Mouse (Mus musculus) myocyte (in vitro differentiated cells): ENCODE results near the gene Ankrd36. TPM values are rescaled to one million over a fixed set of nuclear protein-coding genes. Genes with fewer than 3 reads are reported as not detected.

Source experiments
- H3K27me3 ChIP-seq: one replicate; pipeline ENCODE4 v1.6.1; 2011; ENCODE audit not compliant: control insufficient read depth, insufficient read depth, insufficient read length
- H3K36me3 ChIP-seq: one replicate; pipeline ENCODE4 v1.6.1; 2011; ENCODE audit not compliant: control insufficient read depth, insufficient read depth
- H3K4me2 ChIP-seq: one replicate; pipeline ENCODE4 v1.6.1; 2011; ENCODE audit warnings: low read depth, control low read depth
- H3K4me3 ChIP-seq: one replicate; pipeline ENCODE4 v1.5.1; 2011; ENCODE audit warnings: mild to moderate bottlenecking, control low read depth, moderate library complexity
- H3K79me2 ChIP-seq: one replicate; pipeline ENCODE4 v1.6.1; 2011; ENCODE audit not compliant: control insufficient read depth, insufficient read depth
- H3ac ChIP-seq: one replicate; pipeline ENCODE4 v1.6.1; 2011; ENCODE audit not compliant: control insufficient read depth, insufficient read length
- CEBPB ChIP-seq: IDR thresholded peaks from 2 replicates; pipeline ENCODE4 v1.6.1; 2011; ENCODE audit warnings: mild to moderate bottlenecking, moderate library complexity; ENCODE audit not compliant: poor library complexity, insufficient read depth, severe bottlenecking
- E2F4 ChIP-seq: IDR thresholded peaks from one replicate; pipeline ENCODE4 v1.6.1; 2011; ENCODE audit warnings: mild to moderate bottlenecking, control low read depth, moderate library complexity; ENCODE audit not compliant: insufficient read depth
- MAX ChIP-seq: IDR thresholded peaks from one replicate; pipeline ENCODE4 v1.6.1; 2011; ENCODE audit warnings: low read depth, mild to moderate bottlenecking, control low read depth
- MYOD1 ChIP-seq, 3 experiments: IDR thresholded peaks; one replicate each; pipeline ENCODE4 v1.6.1; 2011; ENCODE audit warnings: control low read depth in 2 of 3, low read depth in 2 of 3, mild to moderate bottlenecking in 2 of 3, moderate library complexity in 1 of 3; ENCODE audit not compliant: insufficient read length in 2 of 3, control insufficient read depth in 1 of 3
- MYOG ChIP-seq, 3 experiments: IDR thresholded peaks; one replicate each; pipeline ENCODE4 v1.6.1; 2011; ENCODE audit warnings: control low read depth in 2 of 3, low read depth in 2 of 3, mild to moderate bottlenecking in 2 of 3; ENCODE audit not compliant: insufficient read length in 2 of 3, control insufficient read depth in 1 of 3, insufficient read depth in 1 of 3
- POLR2A ChIP-seq: IDR thresholded peaks from one replicate; pipeline ENCODE4 v1.6.1; 2011; ENCODE audit warnings: low read depth, mild to moderate bottlenecking, control low read depth, moderate library complexity; ENCODE audit not compliant: insufficient read length
- POLR2AphosphoS2 ChIP-seq: IDR thresholded peaks from one replicate; pipeline ENCODE4 v1.6.1; 2011; ENCODE audit warnings: low read depth, control low read depth; ENCODE audit not compliant: insufficient read length
- REST ChIP-seq: IDR thresholded peaks from one replicate; pipeline ENCODE4 v1.6.1; 2011; ENCODE audit warnings: mild to moderate bottlenecking, control low read depth, moderate library complexity; ENCODE audit not compliant: insufficient read depth, insufficient read length
- SRF ChIP-seq: IDR thresholded peaks from one replicate; pipeline ENCODE4 v1.6.1; 2011; ENCODE audit warnings: low read depth; ENCODE audit not compliant: control insufficient read depth, insufficient read length
- TCF12 ChIP-seq: IDR thresholded peaks from one replicate; pipeline ENCODE4 v1.6.1; 2011; ENCODE audit warnings: mild to moderate bottlenecking, control low read depth; ENCODE audit not compliant: poor library complexity, insufficient read depth, severe bottlenecking
- TCF3 ChIP-seq: IDR thresholded peaks from one replicate; pipeline ENCODE4 v1.6.1; 2011; ENCODE audit warnings: low read depth, control low read depth; ENCODE audit not compliant: insufficient read length
- USF1 ChIP-seq: IDR thresholded peaks from one replicate; pipeline ENCODE4 v1.6.1; 2011; ENCODE audit warnings: low read depth, mild to moderate bottlenecking, control low read depth, moderate library complexity
- polyA plus RNA-seq: library from polyadenylated mRNA; unstranded; fragments of >200 nt; fragmentation: generic; extraction: Trizol; gene quantifications from one replicate; pipeline ENCODE4 v1.2.1, GENCODE M21; 2012; ENCODE audit warnings: missing spikeins

The Ankrd36 gene
- polyA plus RNA-seq, 1 experiment = not detected

DNA sequence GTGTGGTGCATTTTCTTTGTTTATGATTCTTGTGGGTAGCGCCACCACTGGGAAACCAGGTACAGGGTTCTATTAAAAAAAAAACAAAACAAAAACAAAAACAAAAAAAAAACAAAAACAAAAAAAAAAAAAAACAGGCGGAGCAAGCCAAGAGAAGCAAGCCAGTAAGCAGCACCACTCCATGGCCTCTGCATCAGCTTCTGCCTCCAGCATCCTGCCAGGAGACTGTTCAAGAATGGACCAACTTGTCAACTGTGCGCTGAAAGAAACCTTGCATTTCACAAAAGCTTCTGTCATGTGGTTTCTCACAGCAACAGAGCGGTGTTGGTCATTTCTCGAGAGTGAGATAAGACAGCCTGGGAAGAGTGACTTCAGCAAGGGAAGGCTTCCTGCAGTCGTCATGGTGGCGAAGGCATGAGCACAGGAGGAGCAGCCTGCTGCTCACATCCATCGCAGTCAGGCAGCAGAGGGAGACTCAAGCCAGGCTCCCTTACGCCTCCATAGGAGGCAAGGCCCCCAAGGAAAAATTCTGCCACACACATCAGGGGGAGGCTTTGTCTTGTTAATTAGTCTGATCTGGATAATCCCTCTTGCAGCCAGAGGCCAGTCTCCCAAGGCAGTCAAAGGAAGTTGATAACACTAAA is 6.7 kb upstream of the Ankrd36 start:
- H3K4me2 ChIP-seq = no peak overlapping the region
- no peaks in the 10 kb centered on the region for H3K79me2 ChIP-seq
- no peaks in the 10 kb centered on the region for H3K27me3 ChIP-seq
- H3ac ChIP-seq = no peak overlapping the region
- no peaks in the 10 kb centered on the region for H3K36me3 ChIP-seq
- no peak overlapping the region for H3K4me3 ChIP-seq
- no peak for TF ChIP-seq SRF
- no peak for TF ChIP-seq MYOG (IDR thresholded peaks at IDR 0.05; ENCODE audit: control insufficient read depth in 1 of 3, insufficient read depth in 1 of 3, insufficient read length in 2 of 3, low read depth in 2 of 3)
- no peak for TF ChIP-seq REST
- TF ChIP-seq TCF12 = no peak
- no peak for TF ChIP-seq POLR2AphosphoS2
- TF ChIP-seq TCF3 = no peak
- TF ChIP-seq USF1 = no peak
- no peak for TF ChIP-seq E2F4
- no peak for TF ChIP-seq CEBPB
- no peak for TF ChIP-seq MYOD1 (IDR thresholded peaks at IDR 0.05; ENCODE audit: control insufficient read depth in 1 of 3, insufficient read length in 2 of 3, low read depth in 2 of 3)
- no peak for TF ChIP-seq POLR2A
- no peak for TF ChIP-seq MAX

DNA sequence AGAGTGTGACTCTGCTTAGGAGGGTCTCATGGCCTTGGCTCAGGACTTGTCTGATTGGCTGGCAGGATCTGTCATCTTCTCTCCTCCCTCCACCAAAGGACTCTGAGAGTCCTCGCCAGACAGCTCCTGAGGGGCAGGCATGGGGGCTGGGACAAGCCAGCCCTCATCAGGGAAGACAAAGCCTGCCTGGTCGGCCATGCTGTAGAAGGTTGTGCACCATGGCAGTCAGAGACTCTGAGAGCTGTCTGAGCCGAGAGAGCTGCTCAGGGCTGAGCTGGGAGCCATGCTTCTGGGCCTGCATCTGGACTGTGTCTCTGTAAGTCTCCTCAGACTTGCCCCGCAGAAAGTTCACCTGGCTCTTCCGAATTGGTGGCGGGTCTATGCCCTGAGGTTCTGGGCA is 5.6 kb upstream of the Ankrd36 start:
- H3K4me2 ChIP-seq = no peak overlapping the region
- H3K27me3 ChIP-seq = no peaks in the 10 kb centered on the region
- H3ac ChIP-seq = no peak overlapping the region
- H3K36me3 ChIP-seq = no peaks in the 10 kb centered on the region
- H3K4me3 ChIP-seq = no peak overlapping the region
- H3K79me2 ChIP-seq = no peaks in the 10 kb centered on the region
- TF ChIP-seq MYOD1 (IDR thresholded peaks at IDR 0.05; ENCODE audit: control insufficient read depth in 1 of 3, insufficient read length in 2 of 3, low read depth in 2 of 3) = no peak

DNA sequence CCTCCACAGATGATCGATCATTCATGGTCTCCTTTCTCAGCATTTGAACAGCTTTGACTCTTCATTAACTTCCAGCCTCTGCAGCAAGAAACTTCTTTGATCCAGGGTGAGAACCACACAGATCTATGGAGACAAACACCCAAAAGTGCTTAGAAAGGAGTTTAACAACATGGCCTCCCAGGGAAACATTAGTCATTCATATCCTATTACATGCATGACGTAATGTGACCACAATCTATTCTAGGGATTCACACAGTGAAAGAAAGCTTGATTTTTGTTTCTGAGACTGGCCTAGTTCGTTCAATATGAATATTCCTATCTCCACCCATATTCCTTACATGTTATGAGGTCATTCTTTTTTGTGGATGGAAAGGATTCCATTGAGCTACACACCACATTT is 3.9 kb upstream of the Ankrd36 start:
- TF ChIP-seq REST = no peak
- TF ChIP-seq MYOG (IDR thresholded peaks at IDR 0.05; ENCODE audit: control insufficient read depth in 1 of 3, insufficient read depth in 1 of 3, insufficient read length in 2 of 3, low read depth in 2 of 3) = no peak
- 0 out of 2 replicates have a peak, but pooled peaks have one; percentile 26 for TF ChIP-seq CEBPB
- TF ChIP-seq MYOD1 (IDR thresholded peaks at IDR 0.05; ENCODE audit: control insufficient read depth in 1 of 3, insufficient read length in 2 of 3, low read depth in 2 of 3) = no peak
- TF ChIP-seq USF1 = no peak
- no peak for TF ChIP-seq TCF3

DNA sequence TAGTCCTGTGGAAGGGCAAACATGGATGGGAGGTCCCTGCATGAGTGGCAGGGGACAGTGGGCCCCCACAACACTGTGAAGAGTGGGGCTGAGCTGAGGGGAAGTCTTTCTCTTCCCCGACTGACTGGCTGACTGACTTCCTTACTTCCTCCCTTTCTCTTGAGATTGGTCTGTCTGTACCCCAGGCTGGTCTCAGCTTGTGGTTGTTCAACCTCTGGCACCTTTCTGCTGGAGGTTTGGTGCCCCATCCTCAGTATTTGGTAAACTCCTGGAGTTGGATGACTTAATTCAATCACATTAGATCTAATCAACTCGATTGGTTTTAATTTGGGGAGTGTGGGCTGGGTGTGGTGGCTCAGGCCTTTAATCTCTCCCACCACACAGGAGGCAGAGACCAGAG is 3.0 kb upstream of the Ankrd36 start:
- Histone ChIP-seq H3K79me2 (no peaks in the 10 kb centered on the region), H3K4me3 (no peak overlapping the region), H3K36me3 (no peaks in the 10 kb centered on the region), H3K4me2 (no peak overlapping the region), H3K27me3 (no peaks in the 10 kb centered on the region), H3ac (no peak overlapping the region)
- TF ChIP-seq POLR2A (no peak), REST (no peak), USF1 (no peak), TCF3 (no peak), E2F4 (no peak), SRF (no peak), MYOD1 (IDR thresholded peaks at IDR 0.05; ENCODE audit: control insufficient read depth in 1 of 3, insufficient read length in 2 of 3, low read depth in 2 of 3) (no peak), MYOG (IDR thresholded peaks at IDR 0.05; ENCODE audit: control insufficient read depth in 1 of 3, insufficient read depth in 1 of 3, insufficient read length in 2 of 3, low read depth in 2 of 3) (no peak), TCF12 (no peak), POLR2AphosphoS2 (no peak), MAX (no peak), CEBPB (no peak)

More for the DNA sequence above, 3.9 kb upstream of the Ankrd36 start:
- peak overlapping the region; percentile 31 for H3K4me2 ChIP-seq
- no peaks in the 10 kb centered on the region for H3K79me2 ChIP-seq
- H3K27me3 ChIP-seq = no peaks in the 10 kb centered on the region
- H3ac ChIP-seq = no peak overlapping the region
- H3K4me3 ChIP-seq = no peak overlapping the region
- no peaks in the 10 kb centered on the region for H3K36me3 ChIP-seq

GRCm38 (mm10) chr11:5567654-5568053 is 1.8 kb upstream of the Ankrd36 start:
- H3K4me3 ChIP-seq = no peak overlapping the region
- H3ac ChIP-seq = no peak overlapping the region
- no peaks in the 10 kb centered on the region for H3K27me3 ChIP-seq
- H3K36me3 ChIP-seq = no peaks in the 10 kb centered on the region
- TF ChIP-seq MAX (no peak), TCF12 (no peak), POLR2AphosphoS2 (no peak), REST (no peak), CEBPB (no peak), SRF (no peak), MYOG (IDR thresholded peaks at IDR 0.05; ENCODE audit: control insufficient read depth in 1 of 3, insufficient read depth in 1 of 3, insufficient read length in 2 of 3, low read depth in 2 of 3) (no peak), POLR2A (no peak), MYOD1 (IDR thresholded peaks at IDR 0.05; ENCODE audit: control insufficient read depth in 1 of 3, insufficient read length in 2 of 3, low read depth in 2 of 3) (no peak), E2F4 (no peak), USF1 (no peak), TCF3 (no peak)
- H3K79me2 ChIP-seq = no peaks in the 10 kb centered on the region
- no peak overlapping the region for H3K4me2 ChIP-seq

GRCm38 (mm10) chr11:5568082-5568481 is 1.4 kb upstream of the Ankrd36 start:
- Histone ChIP-seq H3K4me3 (no peak overlapping the region), H3ac (no peak overlapping the region), H3K4me2 (no peak overlapping the region), H3K79me2 (no peaks in the 10 kb centered on the region), H3K27me3 (no peaks in the 10 kb centered on the region), H3K36me3 (no peaks in the 10 kb centered on the region)
- TF ChIP-seq MAX (no peak), SRF (no peak), MYOD1 (IDR thresholded peaks at IDR 0.05; ENCODE audit: control insufficient read depth in 1 of 3, insufficient read length in 2 of 3, low read depth in 2 of 3) (no peak), REST (no peak), TCF12 (no peak), POLR2A (no peak), USF1 (no peak), CEBPB (no peak), MYOG (IDR thresholded peaks at IDR 0.05; ENCODE audit: control insufficient read depth in 1 of 3, insufficient read depth in 1 of 3, insufficient read length in 2 of 3, low read depth in 2 of 3) (no peak)
